Mouse (Mus musculus): ENCODE data around the gene Hibch.

DNA sequence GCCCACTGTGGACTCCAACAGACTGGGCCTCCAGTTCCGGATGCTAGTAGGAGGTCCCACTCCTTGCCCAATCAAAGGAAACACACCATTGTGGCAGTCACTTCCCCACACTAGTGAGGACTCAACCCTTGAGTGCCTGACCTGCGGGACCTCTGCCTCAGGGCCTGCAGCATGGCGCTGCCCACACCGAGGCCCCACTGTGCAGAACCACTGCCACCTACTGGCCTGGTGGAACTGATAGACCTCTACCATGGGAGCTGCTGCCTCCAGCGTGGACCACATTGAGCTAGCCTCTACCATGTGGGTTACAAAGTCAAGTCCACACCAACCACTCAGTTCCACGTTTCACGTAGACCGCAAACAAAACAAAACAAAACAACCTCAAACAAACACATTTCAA lies 119.9 kb downstream of the Hibch start:
- TF ChIP-seq POLR2A (IDR thresholded peaks at IDR 0.05; ENCODE audit: control insufficient read depth, extremely low read depth, insufficient read depth, low read length, poor library complexity) (no peak), CTCF (IDR thresholded peaks at IDR 0.05; ENCODE audit: borderline replicate concordance, control insufficient read depth, extremely low read depth, insufficient read depth, low read length, poor library complexity) (peak; percentile 45; the same call in 1 of the 2 replicates)

Measured in thymus, adult 2 months (tissue).